Mouse (Mus musculus) small intestine, adult 2 months (tissue): Measurements from ENCODE around the gene Pik3r5.

Source experiments
- CTCF ChIP-seq: fragments of 200-500 bp; IDR thresholded peaks from 2 replicates; pipeline ENCODE4 v1.5.1; 2012; ENCODE audit warnings: low read depth, mild to moderate bottlenecking, control low read depth, inconsistent platforms, low read length, moderate library complexity, mixed read lengths; ENCODE audit not compliant: insufficient replicate concordance, insufficient read length; ENCODE audit errors: extremely low read depth
- POLR2A ChIP-seq: fragments of 200-500 bp; IDR thresholded peaks from 2 replicates; pipeline ENCODE4 v1.6.1; 2012; ENCODE audit warnings: low read depth, mild to moderate bottlenecking, control low read depth, inconsistent platforms, low read length, moderate library complexity

DNA sequence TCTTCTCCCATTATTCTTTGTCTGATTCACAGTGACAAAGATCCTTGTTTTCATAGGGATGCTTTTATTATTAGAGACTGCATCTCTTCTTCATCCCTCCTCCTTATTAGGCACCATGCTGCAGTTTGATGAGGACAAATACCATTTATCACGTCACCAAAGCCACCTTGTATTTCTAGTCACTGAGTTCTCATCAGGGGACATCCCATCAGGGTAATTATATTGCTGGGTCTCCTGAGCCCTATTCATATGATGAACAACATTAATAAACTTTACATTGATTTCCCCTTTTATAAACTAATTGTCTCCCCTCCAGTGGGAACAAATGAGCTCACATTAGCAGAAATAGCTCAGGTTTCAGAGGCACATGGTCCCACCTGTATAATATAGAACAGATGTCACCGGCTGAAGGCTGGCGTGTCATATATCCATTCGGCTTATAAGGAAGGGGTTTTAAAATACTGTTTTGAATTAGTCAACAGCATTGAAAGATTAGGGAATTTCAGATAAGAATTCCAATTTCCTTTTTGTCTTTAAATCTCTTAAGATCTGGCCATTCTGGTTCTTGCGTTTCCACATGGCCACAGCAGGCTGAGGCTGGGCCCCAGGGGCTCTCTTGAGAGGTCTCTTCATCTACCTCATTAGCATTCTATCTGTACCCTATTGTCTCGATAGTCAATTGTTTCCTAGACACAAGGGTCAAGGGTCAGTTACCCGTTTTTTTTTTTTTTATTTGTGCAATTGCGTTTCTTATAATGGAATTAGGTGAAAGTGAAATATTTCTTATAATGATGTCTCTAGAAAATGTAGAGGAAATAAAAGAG is 6.2 kb upstream of the Pik3r5 start:
- TF ChIP-seq POLR2A (no peak), CTCF (no peak)
